Mouse (Mus musculus): ENCODE results near the gene Brd9. TPM values are rescaled to one million over a fixed set of nuclear protein-coding genes. Genes with fewer than 3 reads are reported as not detected.

Gene Brd9
- 37.9 and 51.5 TPM in 2 replicates for polyA plus RNA-seq (2021; fragmentation: Nextera tagmentation)
- long read RNA-seq, experiment 1, full-length matches to known transcripts: 46 of 138 reads
- long read RNA-seq, experiment 1, partial matches to known transcripts: 28 of 138 reads
- long read RNA-seq, experiment 1, other reads (novel, unspliced or antisense): 64 of 138 reads
- long read RNA-seq, experiment 2, transcript Brd9-201 (16 exons, 2,407 nt): major isoform, 6 of 43 reads
- long read RNA-seq, experiment 2, partial matches to known transcripts: 29 of 43 reads
- long read RNA-seq, experiment 2, other reads (novel, unspliced or antisense): 7 of 43 reads

GRCm38 (mm10) chr13:73937321-73938176 is at the start of gene Brd9, which contains the start of gene Trip13:
TSS of gene Brd9 (plus strand) at chr13:73937811.
TSS of gene Trip13 (minus strand) at chr13:73937784.

GRCm38 (mm10) chr13:73963551-73963950 is 25.9 kb downstream of the Brd9 start, which contains the start of gene Zdhhc11:
TSS of gene Zdhhc11 (plus strand) at chr13:73963851.

GRCm38 (mm10) chr13:74008948-74009718 is 71.5 kb downstream of the Brd9 start, which contains the start of gene Tppp:
TSS of gene Tppp (plus strand) at chr13:74009407.

Other genes with a start within 250 kb of the Brd9 start
- gene Slc6a19, start 232.9 kb upstream of the Brd9 start, polyA plus RNA-seq (2021; fragmentation: Nextera tagmentation): 0.11 and 0.27 TPM in 2 replicates
- 0.98 and 1.2 TPM in 2 replicates for gene Slc12a7, start 204.7 kb upstream of the Brd9 start, polyA plus RNA-seq (2021; fragmentation: Nextera tagmentation)
- gene Nkd2, start 90.2 kb upstream of the Brd9 start, polyA plus RNA-seq (2021; fragmentation: Nextera tagmentation): 1.0 and 1.5 TPM in 2 replicates
- 0.34 and 0.82 TPM in 2 replicates for gene Trip13, start within 50 bp of the Brd9 start, polyA plus RNA-seq (2021; fragmentation: Nextera tagmentation)
- not detected in 2 replicates for gene Zdhhc11, start 26.0 kb downstream of the Brd9 start, polyA plus RNA-seq (2021; fragmentation: Nextera tagmentation)
- 101 and 119 TPM in 2 replicates for gene Tppp, start 71.6 kb downstream of the Brd9 start, polyA plus RNA-seq (2021; fragmentation: Nextera tagmentation)
- 0.44 and 0.56 TPM in 2 replicates for gene Cep72, start 124.5 kb downstream of the Brd9 start, polyA plus RNA-seq (2021; fragmentation: Nextera tagmentation)
- gene Slc9a3, start 183.6 kb downstream of the Brd9 start, polyA plus RNA-seq (2021; fragmentation: Nextera tagmentation): 0.53 and 0.94 TPM in 2 replicates